Mouse (Mus musculus): ENCODE results near the gene Prelid3b. TPM values are rescaled to one million over a fixed set of nuclear protein-coding genes. Genes with fewer than 3 reads are reported as not detected.

Gene Prelid3b
- total RNA-seq (2022) = 10 to 100 TPM; 42.5 to 49.9 (median 46.5) TPM

DNA sequence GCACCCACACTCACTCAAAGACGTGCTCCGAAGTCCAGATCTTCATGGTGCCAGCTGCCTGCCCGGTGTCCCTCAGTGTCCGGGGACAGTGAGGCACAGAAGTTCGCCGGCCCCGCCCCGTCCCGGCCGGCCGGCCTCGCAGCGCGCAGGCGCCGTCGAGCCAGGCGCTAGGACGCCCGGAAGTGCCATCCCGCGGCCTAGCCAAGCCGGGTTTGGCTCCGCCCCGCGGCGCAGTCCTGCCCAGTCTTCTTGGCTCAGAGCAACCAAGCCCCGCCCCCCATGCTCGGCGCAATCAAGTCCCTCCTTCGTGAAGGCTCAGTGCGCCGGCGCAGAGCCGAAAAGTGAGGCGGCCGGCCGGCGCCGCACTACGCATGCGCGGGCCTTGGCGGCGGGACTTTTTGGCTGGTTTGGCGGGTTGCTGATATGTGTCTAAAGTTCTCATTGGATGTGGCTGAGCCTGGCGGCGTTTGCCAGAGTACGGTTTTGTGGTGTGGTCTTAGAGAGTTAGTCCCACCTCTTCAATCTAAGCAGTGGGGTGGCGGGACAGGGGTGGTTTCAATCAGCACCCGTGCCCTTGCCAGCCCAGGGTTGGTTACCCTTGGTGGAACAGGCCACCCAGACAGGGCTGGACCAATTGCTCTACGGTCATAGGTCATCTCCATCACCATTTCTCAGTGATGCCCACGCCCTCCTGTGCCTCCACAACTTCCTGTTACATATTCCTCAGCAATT is at the start of gene Prelid3b:
Gene Prelid3b (minus strand): TSS at position 264 of the 732 bp plus-strand sequence.
- peak; percentile 99 to 100 for DNase-seq (ENCODE audit: low spot score in 2 of 2)

- DNase-seq (ENCODE audit: low spot score in 2 of 2) = no peak
Measured at GRCm38 (mm10) chr2:174522134-174522533, 49.3 kb upstream of the Prelid3b start.

DNA sequence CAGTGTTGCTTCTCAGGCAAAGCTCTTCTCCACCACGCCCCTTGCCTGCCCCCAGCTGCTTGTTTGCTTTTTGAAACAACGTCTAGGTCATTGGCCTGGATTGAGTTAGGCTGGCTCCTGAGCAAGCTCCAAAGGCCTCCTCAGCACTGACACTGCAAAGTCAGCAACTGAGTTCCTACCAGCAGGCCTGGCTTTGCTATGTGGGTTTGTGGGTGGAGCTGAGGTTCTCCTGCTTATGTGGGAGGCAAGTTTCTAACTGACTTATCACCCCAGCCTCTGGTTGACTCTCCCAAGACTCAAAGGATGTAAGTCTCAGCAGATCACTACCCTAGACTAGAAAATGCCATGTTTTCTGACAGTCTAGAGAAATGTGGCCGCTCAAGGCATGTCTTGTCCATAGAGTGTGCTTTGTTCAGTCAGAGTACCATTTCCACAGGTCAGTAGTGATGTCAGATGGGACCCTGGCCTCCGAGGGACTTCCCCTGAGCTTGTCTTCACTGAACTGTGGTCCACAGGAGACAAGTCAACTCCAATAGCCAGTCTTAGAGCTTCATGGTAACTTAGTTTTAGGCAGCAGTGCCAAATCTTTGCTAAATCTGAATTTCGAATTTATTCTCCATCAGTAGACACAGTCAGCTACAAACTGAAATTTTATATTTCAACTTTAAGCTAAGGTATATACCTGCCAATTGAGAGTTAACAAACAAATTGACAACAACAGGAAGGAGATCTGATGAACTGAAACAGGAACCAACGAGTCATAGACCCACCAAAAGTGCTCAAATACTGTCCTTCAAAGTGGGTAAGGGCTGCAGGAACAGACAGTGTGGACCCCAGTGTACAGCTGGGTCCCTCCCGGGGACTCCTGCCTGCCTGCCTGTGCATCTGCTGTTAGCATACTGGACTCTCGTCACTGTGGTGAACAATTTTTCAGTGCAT is 44.5 kb upstream of the Prelid3b start:
- DNase-seq (ENCODE audit: low spot score in 2 of 2) = no peak

DNA sequence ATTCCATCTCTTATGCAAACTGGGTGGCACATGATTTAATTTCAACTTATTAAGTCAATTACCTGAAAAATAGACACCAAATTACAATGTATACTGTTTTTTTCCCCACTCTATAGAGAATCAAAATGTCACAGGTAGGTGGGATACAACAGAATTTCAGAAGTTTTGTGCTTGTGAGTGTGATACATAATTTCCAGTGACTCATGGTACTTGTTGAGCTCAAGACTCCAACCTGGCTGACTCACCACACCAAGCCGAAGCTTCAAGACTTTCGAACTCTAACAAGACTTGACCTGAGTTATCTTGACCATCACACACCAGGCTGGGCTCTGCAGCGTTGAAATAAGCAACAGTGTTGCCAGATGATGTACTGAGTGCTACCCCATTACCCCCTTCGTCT is 42.0 kb upstream of the Prelid3b start:
- no peak for DNase-seq (ENCODE audit: low spot score in 2 of 2)

DNA sequence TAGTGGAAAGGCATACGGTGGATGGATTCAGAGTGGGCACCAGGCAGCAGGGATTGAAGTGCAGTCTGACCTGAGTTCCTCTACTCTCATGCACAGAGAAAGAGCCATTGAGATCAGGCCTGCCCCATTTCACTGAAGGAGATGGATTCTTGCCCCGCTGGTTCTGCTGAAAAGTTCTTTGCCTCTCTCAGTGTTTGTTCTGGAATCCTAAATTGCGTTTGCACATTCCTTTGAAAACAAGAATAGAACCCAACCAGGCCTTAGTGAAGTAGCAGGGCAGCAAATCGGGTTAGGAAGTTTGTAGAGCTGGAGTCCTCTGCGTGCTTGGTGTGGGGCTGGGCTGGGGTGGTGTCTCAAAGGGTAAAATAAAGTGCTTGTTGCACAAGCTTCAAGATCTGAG is 40.9 kb upstream of the Prelid3b start:
- no peak for DNase-seq (ENCODE audit: low spot score in 2 of 2)

- DNase-seq (ENCODE audit: low spot score in 2 of 2) = no peak
Measured at GRCm38 (mm10) chr2:174509825-174510224, 36.9 kb upstream of the Prelid3b start.

GRCm38 (mm10) chr2:174507998-174508397 is 35.1 kb upstream of the Prelid3b start:
- DNase-seq (ENCODE audit: low spot score in 2 of 2) = no peak

DNA sequence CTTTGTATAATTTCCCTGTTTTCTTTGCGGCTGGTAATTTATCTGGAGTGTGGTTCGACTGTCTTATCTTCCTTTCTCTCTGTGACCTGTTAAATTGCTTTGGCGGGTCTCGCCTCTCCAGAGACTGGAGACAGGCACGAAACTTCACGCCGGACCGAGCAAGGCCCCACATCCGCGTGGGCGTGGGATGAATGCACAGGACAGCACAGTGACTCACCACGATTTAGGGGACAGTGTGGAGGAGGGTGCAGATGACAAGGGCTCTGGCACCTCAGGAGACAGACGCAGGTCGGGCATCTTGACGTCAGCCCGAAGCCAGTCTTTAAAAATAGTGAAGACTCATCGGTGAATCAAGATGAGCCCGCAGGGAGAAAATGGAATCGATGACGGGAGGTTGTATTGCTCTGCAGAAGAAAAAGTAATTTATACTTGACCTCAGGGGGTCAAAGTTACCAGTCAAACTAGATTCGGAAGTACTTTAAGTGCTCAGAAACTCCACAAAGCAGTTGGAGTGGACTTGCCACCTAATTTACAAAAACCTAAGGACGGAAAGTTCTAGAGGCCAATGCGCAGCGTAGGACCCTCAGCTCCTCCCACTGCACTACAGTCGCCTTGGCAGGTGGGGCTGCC is 30.1 kb upstream of the Prelid3b start:
- DNase-seq (ENCODE audit: low spot score in 2 of 2) = no peak

- DNase-seq (ENCODE audit: low spot score in 2 of 2) = no peak
Measured at GRCm38 (mm10) chr2:174502321-174502720, 29.4 kb upstream of the Prelid3b start.

DNA sequence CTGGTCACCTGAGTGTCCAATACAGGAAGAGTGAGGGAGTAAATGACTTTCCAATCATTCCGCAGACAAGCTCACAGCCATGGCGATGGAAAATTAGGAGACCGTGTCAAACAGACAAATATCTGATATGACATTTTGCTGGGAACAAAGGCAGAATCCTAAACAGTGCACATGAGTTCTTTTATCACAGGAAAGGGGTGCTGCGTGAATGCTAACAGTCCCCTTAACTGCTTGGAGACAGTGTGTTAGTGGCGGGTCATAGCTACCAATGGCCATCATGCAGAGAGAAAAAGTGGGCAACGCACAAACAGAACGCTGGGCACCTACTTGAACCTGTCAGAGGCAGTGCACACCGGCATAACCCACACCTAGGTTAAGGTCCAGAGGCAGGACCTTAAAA is 28.6 kb upstream of the Prelid3b start:
- DNase-seq (ENCODE audit: low spot score in 2 of 2) = no peak

- no peak for DNase-seq (ENCODE audit: low spot score in 2 of 2)
Measured at GRCm38 (mm10) chr2:174500814-174501503, 28.1 kb upstream of the Prelid3b start.

GRCm38 (mm10) chr2:174492858-174493257 is 20.0 kb upstream of the Prelid3b start:
- no peak for DNase-seq (ENCODE audit: low spot score in 2 of 2)

GRCm38 (mm10) chr2:174487005-174487404 is 14.1 kb upstream of the Prelid3b start:
- no peak for DNase-seq (ENCODE audit: low spot score in 2 of 2)

GRCm38 (mm10) chr2:174478746-174479145 is 5.9 kb upstream of the Prelid3b start:
- DNase-seq (ENCODE audit: low spot score in 2 of 2) = no peak

DNA sequence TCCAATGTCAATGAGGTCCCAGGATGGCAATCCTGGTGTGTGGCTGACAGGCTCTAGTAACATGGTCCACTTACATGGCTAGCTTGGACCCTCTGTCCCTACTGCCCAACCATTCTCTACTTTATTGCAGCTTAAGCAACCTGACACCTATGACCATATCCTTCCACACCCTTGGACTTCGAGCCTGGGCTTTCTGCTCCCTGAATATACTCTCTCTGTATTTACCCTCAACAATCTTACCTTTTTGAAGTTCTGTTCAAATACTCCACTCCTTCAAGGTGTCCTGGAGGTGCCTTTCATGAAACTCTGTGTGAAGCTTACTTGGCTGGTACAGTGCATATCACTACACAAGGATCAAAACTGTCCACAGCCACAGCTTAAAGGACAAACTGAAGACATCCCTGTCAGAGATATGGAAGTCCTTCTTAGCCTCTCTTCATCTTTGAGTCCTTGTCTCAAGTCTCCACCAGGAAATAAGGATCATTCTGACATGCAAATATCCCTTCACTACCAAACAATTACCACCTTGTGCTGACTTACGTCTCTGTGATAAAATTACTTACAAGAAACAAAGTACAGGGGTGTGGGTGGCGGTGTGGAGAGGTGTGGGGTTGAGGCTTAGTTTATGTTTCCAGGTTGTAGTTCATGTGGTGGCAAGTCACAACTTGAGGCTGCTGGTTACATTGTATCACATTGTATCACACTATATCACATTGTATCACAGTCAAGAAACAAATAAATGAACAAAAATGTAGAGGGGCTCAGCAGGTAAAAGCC is 4.8 kb upstream of the Prelid3b start:
- DNase-seq (ENCODE audit: low spot score in 2 of 2) = no peak

- no peak for DNase-seq (ENCODE audit: low spot score in 2 of 2)
Measured at GRCm38 (mm10) chr2:174473550-174473927, 658 bp upstream of the Prelid3b start.

DNA sequence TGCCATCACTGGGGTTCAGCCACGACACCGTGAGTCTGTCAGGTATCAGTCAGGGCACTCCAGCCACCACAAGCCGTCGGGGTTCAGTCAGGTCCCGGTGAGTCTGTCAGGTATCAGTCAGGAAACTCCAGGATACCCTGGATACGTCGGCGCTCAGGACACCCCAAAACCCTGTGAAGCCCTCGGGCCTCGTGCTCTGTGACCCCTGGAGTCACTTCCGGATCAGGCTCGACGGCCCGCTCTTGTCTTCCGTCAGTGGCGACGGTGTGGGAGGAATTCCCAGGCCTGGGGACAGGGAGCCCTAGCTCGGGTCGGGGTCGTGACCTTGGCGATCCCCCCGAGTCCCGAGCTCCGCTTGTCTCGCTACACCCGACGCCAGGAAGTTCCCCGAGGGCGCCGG is 474 bp downstream of the Prelid3b start:
- no peak for DNase-seq (ENCODE audit: low spot score in 2 of 2)

GRCm38 (mm10) chr2:174470786-174471405 is 2.0 kb downstream of the Prelid3b start:
- no peak for DNase-seq (ENCODE audit: low spot score in 2 of 2)

- DNase-seq (ENCODE audit: low spot score in 2 of 2) = no peak
Measured at GRCm38 (mm10) chr2:174470333-174470732, 2.5 kb downstream of the Prelid3b start.
